Mouse (Mus musculus) heart, embryonic 11.5 days (tissue): ENCODE measurements at regions not wholly inside any gene's neighbourhood (a gene's known extent, or its start where the extent isn't known, plus 50 kb on each side); places are given as distances from the start of the nearest gene placed in this dataset.
A peak's percentile ranks its signal among the peaks of the same experiment; 100 is the strongest.

Experiments
- ATAC-seq: fragments of 200-750 bp; cut with Nextera tagmentation; replicated peaks from 2 replicates; pipeline ENCODE4 v1.8.0; 2017; ENCODE audit warnings: moderate library complexity; ENCODE audit not compliant: insufficient number of reproducible peaks, low FRiP score, low TSS enrichment
- H3K27ac ChIP-seq: fragments of 300-500 bp; sonication (generic); 2 replicates; pipeline ENCODE4 v1.5.1; 2014; ENCODE audit warnings: mild to moderate bottlenecking, low read depth, low read length
- H3K27me3 ChIP-seq: fragments of 300-500 bp; sonication (generic); 2 replicates; pipeline ENCODE4 v1.6.1; 2014; ENCODE audit warnings: mild to moderate bottlenecking, low read length, mixed read lengths; ENCODE audit not compliant: control insufficient read depth, insufficient read depth
- H3K36me3 ChIP-seq: fragments of 300-500 bp; sonication (generic); 2 replicates; pipeline ENCODE4 v1.6.1; 2014; ENCODE audit warnings: mild to moderate bottlenecking, low read length, moderate library complexity, mixed read lengths; ENCODE audit not compliant: control insufficient read depth, insufficient read depth
- H3K4me1 ChIP-seq: fragments of 300-500 bp; sonication (generic); 2 replicates; pipeline ENCODE4 v1.6.1; 2014; ENCODE audit warnings: low read length; ENCODE audit not compliant: control insufficient read depth, insufficient read depth
- H3K4me2 ChIP-seq: fragments of 300-500 bp; sonication (generic); 2 replicates; pipeline ENCODE4 v1.6.1; 2014; ENCODE audit warnings: mild to moderate bottlenecking, moderate library complexity
- H3K4me3 ChIP-seq: fragments of 300-500 bp; sonication (generic); 2 replicates; pipeline ENCODE4 v1.5.1; 2014; ENCODE audit warnings: low read depth, low read length
- H3K9ac ChIP-seq: fragments of 300-500 bp; sonication (generic); 2 replicates; pipeline ENCODE4 v1.6.1; 2014; ENCODE audit warnings: mild to moderate bottlenecking, low read depth, low read length, moderate library complexity
- H3K9me3 ChIP-seq: fragments of 300-500 bp; sonication (generic); replicated peaks from 2 replicates; pipeline ENCODE4 v1.6.1; 2016; ENCODE audit warnings: low read length; ENCODE audit not compliant: control insufficient read depth
- WGBS: fragments of 180-500 bp; shearing (Covaris S2); extraction: QIAGEN DNeasy Blood & Tissue Kit; methylation state at CpG from one replicate; pipeline ENCODE4 v1.1.7; 2014; ENCODE audit not compliant: insufficient replicate concordance; 5-methylcytosine and 5-hydroxymethylcytosine counted together

- Histone ChIP-seq H3K4me3 (no peak overlapping the region), H3K4me1 (no peaks in the 10 kb centered on the region), H3K4me2 (no peak overlapping the region), H3K9ac (no peak overlapping the region), H3K27me3 (no peaks in the 10 kb centered on the region), H3K27ac (no peak overlapping the region), H3K36me3 (no peaks in the 10 kb centered on the region), H3K9me3 (no peaks in the 10 kb centered on the region)
- 84% methylated on average over 8 of the region's 8 CpGs for WGBS
- ATAC-seq: no peak
These were observed 80.1 kb upstream of the Cand1 start for GRCm38 (mm10) chr10:119319953-119320352.

- WGBS: 88% methylated on average over 8 of the region's 8 CpGs
- Histone ChIP-seq H3K9ac (no peak overlapping the region), H3K4me2 (no peak overlapping the region), H3K4me1 (no peaks in the 10 kb centered on the region), H3K9me3 (no peaks in the 10 kb centered on the region), H3K36me3 (no peaks in the 10 kb centered on the region), H3K27ac (no peak overlapping the region), H3K4me3 (no peak overlapping the region), H3K27me3 (no peaks in the 10 kb centered on the region)
- ATAC-seq: no peak
These were observed 78.6 kb upstream of the Cand1 start for GRCm38 (mm10) chr10:119318416-119318815.

GRCm38 (mm10) chr10:119311578-119311977 is 71.7 kb upstream of the Cand1 start:
- WGBS: 26% methylated on average over 1 of the region's 1 CpGs
- Histone ChIP-seq H3K9ac (no peak overlapping the region), H3K27me3 (no peaks in the 10 kb centered on the region), H3K4me2 (no peak overlapping the region), H3K4me3 (no peak overlapping the region), H3K9me3 (no peaks in the 10 kb centered on the region), H3K4me1 (no peaks in the 10 kb centered on the region), H3K27ac (no peak overlapping the region), H3K36me3 (no peaks in the 10 kb centered on the region)
- no peak for ATAC-seq

- Histone ChIP-seq H3K4me3 (no peak overlapping the region), H3K27me3 (no peaks in the 10 kb centered on the region), H3K36me3 (no peaks in the 10 kb centered on the region), H3K4me2 (no peak overlapping the region), H3K9ac (no peak overlapping the region), H3K4me1 (no peaks in the 10 kb centered on the region), H3K27ac (no peak overlapping the region), H3K9me3 (no peaks in the 10 kb centered on the region)
- WGBS: 86% methylated on average over 11 of the region's 11 CpGs
- no peak for ATAC-seq
These were observed 55.9 kb upstream of the Cand1 start for GRCm38 (mm10) chr10:119295740-119296139.

- ATAC-seq: no peak
- H3K27ac ChIP-seq: no peak overlapping the region
- H3K36me3 ChIP-seq: no peaks in the 10 kb centered on the region
- H3K4me3 ChIP-seq: no peak overlapping the region
- H3K4me2 ChIP-seq: peak overlapping the region; percentile 41
- H3K27me3 ChIP-seq: no peaks in the 10 kb centered on the region
- no peaks in the 10 kb centered on the region for H3K4me1 ChIP-seq
- 41% methylated on average over 14 of the region's 14 CpGs for WGBS
- no peaks in the 10 kb centered on the region for H3K9me3 ChIP-seq
- H3K9ac ChIP-seq: no peak overlapping the region
These were observed 54.7 kb upstream of the Cand1 start for GRCm38 (mm10) chr10:119294454-119295149.

- Histone ChIP-seq H3K9ac (no peak overlapping the region), H3K9me3 (no peaks in the 10 kb centered on the region), H3K27me3 (no peaks in the 10 kb centered on the region), H3K36me3 (no peaks in the 10 kb centered on the region), H3K4me1 (no peaks in the 10 kb centered on the region), H3K4me2 (no peak overlapping the region), H3K4me3 (no peak overlapping the region), H3K27ac (no peak overlapping the region)
- 87% methylated on average over 8 of the region's 8 CpGs for WGBS
- no peak for ATAC-seq
These were observed 53.5 kb upstream of the Cand1 start for GRCm38 (mm10) chr10:119293372-119293771.
